Mouse (Mus musculus) cerebellum, postnatal 36 days (tissue): ENCODE results near the gene Rundc3b.
A peak's percentile ranks its signal among the peaks of the same experiment; 100 is the strongest.

ENCODE experiments used
- DNase-seq, 2 experiments: peaks; one replicate each; pipeline ENCODE4 v3.0.0; 2021 to 2022; ENCODE audit warnings: mixed read lengths in 2 of 2

Rundc3b gene

GRCm38 (mm10) chr5:8622596-8623231 lies at the start of gene Rundc3b:
Gene Rundc3b (minus strand): TSS chr5:8622952.
- peak; percentile 93 to 95 for DNase-seq

- no peak for DNase-seq
These were observed 46.9 kb upstream of the Rundc3b start for GRCm38 (mm10) chr5:8669606-8670005.

- no peak for DNase-seq
These were observed 45.2 kb upstream of the Rundc3b start for GRCm38 (mm10) chr5:8667758-8668474.

GRCm38 (mm10) chr5:8664678-8665077 lies 41.9 kb upstream of the Rundc3b start:
- DNase-seq: no peak

- DNase-seq: no peak
These were observed 38.0 kb upstream of the Rundc3b start for GRCm38 (mm10) chr5:8660738-8661151.

- DNase-seq: peak; percentile 6 to 16
These were observed 37.4 kb upstream of the Rundc3b start, which contains the start of gene Abcb1a for GRCm38 (mm10) chr5:8659911-8660737. Gene Abcb1a (plus strand): TSS chr5:8660077.

GRCm38 (mm10) chr5:8652085-8652484 lies 29.3 kb upstream of the Rundc3b start:
- no peak for DNase-seq

GRCm38 (mm10) chr5:8648774-8649173 lies 26.0 kb upstream of the Rundc3b start:
- no peak for DNase-seq

GRCm38 (mm10) chr5:8648300-8648699 lies 25.5 kb upstream of the Rundc3b start:
- no peak for DNase-seq

GRCm38 (mm10) chr5:8634489-8634975 lies 11.8 kb upstream of the Rundc3b start:
- DNase-seq: no peak

- no peak for DNase-seq
These were observed 10.1 kb upstream of the Rundc3b start for GRCm38 (mm10) chr5:8632901-8633300.

- peak; percentile 60 to 62 for DNase-seq
These were observed 619 bp downstream of the Rundc3b start for GRCm38 (mm10) chr5:8622071-8622595.

GRCm38 (mm10) chr5:8571118-8571517 lies 51.6 kb downstream of the Rundc3b start:
- no peak for DNase-seq

GRCm38 (mm10) chr5:8566867-8567266 lies 55.9 kb downstream of the Rundc3b start:
- DNase-seq: no peak

- DNase-seq: no peak
These were observed 78.2 kb downstream of the Rundc3b start for GRCm38 (mm10) chr5:8544512-8544911.

- no peak for DNase-seq
These were observed 80.0 kb downstream of the Rundc3b start for GRCm38 (mm10) chr5:8542631-8543207.

GRCm38 (mm10) chr5:8541120-8542117 lies 81.3 kb downstream of the Rundc3b start:
- no peak for DNase-seq

- no peak for DNase-seq
These were observed 103.7 kb downstream of the Rundc3b start for GRCm38 (mm10) chr5:8519006-8519405.

- DNase-seq: no peak
These were observed 131.0 kb downstream of the Rundc3b start for GRCm38 (mm10) chr5:8491778-8492177.

- DNase-seq: no peak
These were observed 133.2 kb downstream of the Rundc3b start for GRCm38 (mm10) chr5:8489471-8490110.
